Comparison of ENCODE assay signal across 13 mouse cellular contexts in the genomic region with DNA sequence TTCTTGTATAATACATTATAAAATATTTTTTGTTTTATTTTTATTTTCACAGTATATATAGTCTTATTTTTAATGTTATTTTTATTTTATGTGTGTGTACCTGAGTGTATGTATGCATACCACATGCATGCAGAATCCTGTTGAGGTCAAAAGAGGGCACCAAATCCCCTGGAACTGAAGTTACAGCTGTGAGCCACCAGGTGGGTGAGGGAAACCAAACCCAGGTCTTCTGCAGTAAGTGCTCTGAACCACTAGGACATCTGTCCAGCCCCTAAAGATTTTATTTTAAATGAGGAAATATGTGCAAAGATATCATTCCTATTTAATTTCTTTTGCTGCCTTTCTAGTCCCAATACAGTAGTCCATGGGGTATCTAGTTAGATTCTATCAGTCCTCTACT. TPM values are rescaled to one million over a fixed set of nuclear protein-coding genes. Genes with fewer than 3 reads are reported as not detected.
DNase-seq lines count a peak whose midpoint lies in the region; ATAC-seq and TF ChIP-seq lines count a peak whose summit lies in the region.
"Had no signal": no experiment of that assay in that cellular context is flagged by ENCODE, and none has a peak within 500 bp of the region (broad histone marks: within the 10 kb centered on the region; RNA-seq: fewer than 3 reads in every experiment).

No protein-coding gene starts in this region.

- DNase-seq in liver, embryonic 14.5 days (ENCODE audit: low read depth in 3 of 3, low spot score in 3 of 3), result no peak
- no peak for DNase-seq in liver
- DNase-seq in R1 (ENCODE audit: low read depth, low spot score), result peak; percentile 85
- DNase-seq in B cell, adult 2 months, result no peak
- no peak for DNase-seq in gastrocnemius, postnatal 14 days
- DNase-seq: cerebellum, adult 9-11 months; heart, postnatal 4 days had no signal

- no peaks in the 10 kb centered on the region for H3K9me3 ChIP-seq in liver, embryonic 14.5 days (ENCODE audit: control insufficient read depth, low read length)
- H3K9me3 ChIP-seq in E14TG2a.4 (ENCODE audit: low read length), result no peaks in the 10 kb centered on the region
- H3K9me3 ChIP-seq: forebrain, embryonic 15.5 days; limb, embryonic 15.5 days; megakaryocyte, embryonic 14.5 days had no signal

- H3K27ac ChIP-seq in liver, embryonic 14.5 days, result no peak overlapping the region
- no peak overlapping the region for H3K27ac ChIP-seq in small intestine, adult 2 months (ENCODE audit: insufficient read depth, low read depth, low read length)
- H3K27ac ChIP-seq: forebrain, embryonic 15.5 days; limb, embryonic 15.5 days had no signal

- no peak overlapping the region for H3K9ac ChIP-seq in liver, embryonic 14.5 days (replicated peaks)
- H3K9ac ChIP-seq: forebrain, embryonic 15.5 days; limb, embryonic 15.5 days had no signal

- H3K4me3 ChIP-seq in liver, embryonic 14.5 days (ENCODE audit: insufficient read depth in 1 of 2, low read depth in 2 of 2, low read length in 2 of 2), result no peak overlapping the region
- no peak overlapping the region for H3K4me3 ChIP-seq in E14TG2a.4 (replicated peaks; ENCODE audit: low read length)
- H3K4me3 ChIP-seq in small intestine, adult 2 months (ENCODE audit: low read depth, low read length), result no peak overlapping the region
- H3K4me3 ChIP-seq: forebrain, embryonic 15.5 days; limb, embryonic 15.5 days; megakaryocyte, embryonic 14.5 days had no signal

- TF ChIP-seq EP300 in liver, embryonic 14.5 days (IDR thresholded peaks at IDR 0.05; ENCODE audit: low read depth), result no peak

- TF ChIP-seq CTCF in liver, embryonic 14.5 days (IDR thresholded peaks at IDR 0.05; ENCODE audit: low read depth), result peak; percentile 20; the same call in 1 of the 2 replicates
- peak; percentile 64 for TF ChIP-seq CTCF in E14TG2a.4 (conservative IDR thresholded peaks at IDR 0.05; ENCODE audit: low read length)
- TF ChIP-seq CTCF in small intestine, adult 2 months (IDR thresholded peaks at IDR 0.05; ENCODE audit: extremely low read depth, insufficient read length, insufficient replicate concordance, low read depth, low read length), result peak; percentile 17; the same call in 1 of the 2 replicates

- ATAC-seq in liver, embryonic 14.5 days (ENCODE audit: insufficient read depth), result no peak
- ATAC-seq: forebrain, embryonic 15.5 days; inflammation-experienced regulatory T-cells, adult 6 months had no signal

- H3K36me3 ChIP-seq in liver, embryonic 14.5 days (replicated peaks; ENCODE audit: control insufficient read depth, insufficient read depth, low read depth), result no peaks in the 10 kb centered on the region
- H3K36me3 ChIP-seq in E14TG2a.4 (ENCODE audit: insufficient read depth, low read length), result no peaks in the 10 kb centered on the region
- H3K36me3 ChIP-seq in small intestine, adult 2 months (ENCODE audit: control insufficient read depth, insufficient read depth, low read length), result no peaks in the 10 kb centered on the region
- H3K36me3 ChIP-seq: limb, embryonic 15.5 days had no signal

- no peaks in the 10 kb centered on the region for H3K4me1 ChIP-seq in liver, embryonic 14.5 days (replicated peaks; ENCODE audit: control insufficient read depth in 2 of 2, insufficient read depth in 2 of 2, low read length in 1 of 2)
- H3K4me1 ChIP-seq in E14TG2a.4 (replicated peaks; ENCODE audit: low read depth, low read length), result no peaks in the 10 kb centered on the region
- no peaks in the 10 kb centered on the region for H3K4me1 ChIP-seq in small intestine, adult 2 months (ENCODE audit: control insufficient read depth, insufficient read depth, insufficient read length, low read length)
- H3K4me1 ChIP-seq: forebrain, embryonic 15.5 days; limb, embryonic 15.5 days had no signal

- no peak for TF ChIP-seq POLR2A in small intestine, adult 2 months (IDR thresholded peaks at IDR 0.05; ENCODE audit: low read depth, low read length)

- no peaks in the 10 kb centered on the region for H3K27me3 ChIP-seq in liver, embryonic 14.5 days (ENCODE audit: control insufficient read depth, insufficient read depth, low read length)
- no peaks in the 10 kb centered on the region for H3K27me3 ChIP-seq in E14TG2a.4 (ENCODE audit: insufficient read depth, low read length)
- no peaks in the 10 kb centered on the region for H3K27me3 ChIP-seq in small intestine, adult 2 months (ENCODE audit: control insufficient read depth, insufficient read depth, low read length)
- H3K27me3 ChIP-seq: forebrain, embryonic 15.5 days; limb, embryonic 15.5 days; megakaryocyte, embryonic 14.5 days had no signal

- intact Hi-C loops in gastrocnemius, postnatal 14 days (cut with DNase I; ENCODE audit: low total_unique reads), result no loop called here

- no peak overlapping the region for H3K4me2 ChIP-seq in liver, embryonic 14.5 days (ENCODE audit: low read depth)
- H3K4me2 ChIP-seq: forebrain, embryonic 15.5 days; limb, embryonic 15.5 days had no signal

RNA-seq across cellular contexts. Expression of a gene that starts 41.2 kb away (rescaled TPM):
- 0.44 and 0.45 TPM in 2 replicates for polyA plus RNA-seq in liver, embryonic 14.5 days (2012; rRNA removed)
- 0.51 and 0.52 TPM in 2 replicates for polyA plus RNA-seq in liver, embryonic 14.5 days (2014; fragmentation: Nextera tagmentation; extraction: Ambion mirVana)
- 1.7 and 2.2 TPM in 2 replicates for polyA plus RNA-seq in small intestine, adult 2 months (2012; rRNA removed)
- 1 to 10 TPM; 1.2 to 1.3 TPM for total RNA-seq in gastrocnemius, postnatal 14 days (2021)
